Mouse (Mus musculus) hindbrain, postnatal 0 days (tissue): ENCODE results near the gene Ptgs2. TPM values are rescaled to one million over a fixed set of nuclear protein-coding genes. Genes with fewer than 3 reads are reported as not detected.

ENCODE experiments used
- ATAC-seq: fragments of 200-750 bp; cut with Nextera tagmentation; 2 replicates; pipeline ENCODE4 v1.8.0; 2017; ENCODE audit warnings: mild to moderate bottlenecking, moderate TSS enrichment, moderate library complexity
- DNase-seq: peaks from one replicate; pipeline ENCODE4 v3.0.0-alpha.2; 2015; ENCODE audit warnings: low spot score
- H3K27ac ChIP-seq: fragments of 300-500 bp; sonication (generic); 2 replicates; pipeline ENCODE4 v1.5.1; 2014; ENCODE audit warnings: mild to moderate bottlenecking
- H3K27me3 ChIP-seq: fragments of 300-500 bp; sonication (generic); 2 replicates; pipeline ENCODE4 v1.6.1; 2014; ENCODE audit warnings: low read length, mixed read lengths; ENCODE audit not compliant: insufficient read depth
- H3K36me3 ChIP-seq: fragments of 300-500 bp; sonication (generic); 2 replicates; pipeline ENCODE4 v1.6.1; 2014; ENCODE audit warnings: low read length, mixed read lengths; ENCODE audit not compliant: insufficient read depth
- H3K4me1 ChIP-seq: fragments of 300-500 bp; sonication (generic); 2 replicates; pipeline ENCODE4 v1.6.1; 2014; ENCODE audit warnings: antibody characterized with exemption, low read length, mixed read lengths; ENCODE audit not compliant: insufficient read depth
- H3K4me2 ChIP-seq: fragments of 300-500 bp; sonication (generic); 2 replicates; pipeline ENCODE4 v1.6.1; 2014; ENCODE audit warnings: low read depth, mild to moderate bottlenecking, low read length, moderate library complexity, mixed read lengths
- H3K4me3 ChIP-seq: fragments of 300-500 bp; sonication (generic); 2 replicates; pipeline ENCODE4 v1.5.1; 2014; ENCODE audit warnings: low read length
- H3K9ac ChIP-seq: fragments of 300-500 bp; sonication (generic); replicated peaks from 2 replicates; pipeline ENCODE4 v1.6.1; 2014; ENCODE audit warnings: mild to moderate bottlenecking, low read length, moderate library complexity, mixed read lengths
- H3K9me3 ChIP-seq: fragments of 300-500 bp; sonication (generic); 2 replicates; pipeline ENCODE4 v1.6.1; 2016; ENCODE audit warnings: low read length, mixed read lengths
- CTCF ChIP-seq: IDR thresholded peaks from 2 replicates; pipeline ENCODE4 v1.5.1; 2016; ENCODE audit warnings: antibody characterized with exemption, control low read depth, low read depth
- WGBS: fragments of 180-500 bp; shearing (Covaris S2); extraction: QIAGEN DNeasy Blood & Tissue Kit; methylation state at CpG from one replicate; pipeline ENCODE4 v1.1.7; 2014; 5-methylcytosine and 5-hydroxymethylcytosine counted together
- microRNA-seq, 2 experiments: library from miRNA; unstranded; fragments of <30 nt; microRNA quantifications; one replicate each; pipeline ENCODE4; 2016
- polyA plus RNA-seq: library from polyadenylated mRNA; unstranded; fragments of >200 nt; fragmentation: Nextera tagmentation; extraction: Ambion mirVana; gene quantifications from 2 replicates; pipeline ENCODE4 v1.2.1, GENCODE M21; 2015
- total RNA-seq: library from RNA; depleted of rRNA; stranded (reverse); fragments of >200 nt; gene quantifications from 2 replicates; pipeline ENCODE4 v1.2.3, GENCODE M21; 2014; rRNA removed

The Ptgs2 gene
- total and polyA plus RNA-seq, 2 experiments from 2014 or later = 0.08 to 0.37 TPM

- TF ChIP-seq CTCF = no peak
- Histone ChIP-seq H3K9ac (no peak overlapping the region), H3K27ac (no peak overlapping the region), H3K27me3 (no peaks in the 10 kb centered on the region), H3K9me3 (no peaks in the 10 kb centered on the region), H3K4me1 (no peaks in the 10 kb centered on the region), H3K4me3 (no peak overlapping the region), H3K36me3 (no peaks in the 10 kb centered on the region), H3K4me2 (no peak overlapping the region)
- WGBS = 81% methylated on average over 1 of the region's 1 CpGs
- ATAC-seq (no peak), DNase-seq (no peak)
These were observed 43.7 kb downstream of the Ptgs2 start for GRCm38 (mm10) chr1:150143578-150143977.

- no peaks in the 10 kb centered on the region for H3K36me3 ChIP-seq
- no peak for ATAC-seq
- no peaks in the 10 kb centered on the region for H3K9me3 ChIP-seq
- H3K27ac ChIP-seq = no peak overlapping the region
- no peak for TF ChIP-seq CTCF
- H3K27me3 ChIP-seq = no peaks in the 10 kb centered on the region
- H3K9ac ChIP-seq = no peak overlapping the region
- no peaks in the 10 kb centered on the region for H3K4me1 ChIP-seq
- no peak for DNase-seq
- H3K4me2 ChIP-seq = no peak overlapping the region
- 89% methylated on average over 8 of the region's 8 CpGs for WGBS
- no peak overlapping the region for H3K4me3 ChIP-seq
These were observed 45.2 kb downstream of the Ptgs2 start for GRCm38 (mm10) chr1:150145049-150145448.

- no peak for TF ChIP-seq CTCF
- H3K9me3 ChIP-seq = no peaks in the 10 kb centered on the region
- H3K9ac ChIP-seq = no peak overlapping the region
- no peak overlapping the region for H3K4me2 ChIP-seq
- ATAC-seq = no peak
- no peak overlapping the region for H3K4me3 ChIP-seq
- DNase-seq = no peak
- H3K27me3 ChIP-seq = no peaks in the 10 kb centered on the region
- H3K36me3 ChIP-seq = no peaks in the 10 kb centered on the region
- 82% methylated on average over 4 of the region's 4 CpGs for WGBS
- no peak overlapping the region for H3K27ac ChIP-seq
- no peaks in the 10 kb centered on the region for H3K4me1 ChIP-seq
These were observed 47.4 kb downstream of the Ptgs2 start for GRCm38 (mm10) chr1:150147272-150147671.

GRCm38 (mm10) chr1:150151411-150151810, 51.6 kb downstream of the Ptgs2 start:
- Histone ChIP-seq H3K9me3 (no peaks in the 10 kb centered on the region), H3K4me2 (no peak overlapping the region), H3K36me3 (no peaks in the 10 kb centered on the region), H3K27me3 (no peaks in the 10 kb centered on the region), H3K27ac (no peak overlapping the region), H3K4me1 (no peaks in the 10 kb centered on the region), H3K9ac (no peak overlapping the region), H3K4me3 (no peak overlapping the region)
- ATAC-seq (no peak), DNase-seq (no peak)
- TF ChIP-seq CTCF = no peak
- WGBS = 73% methylated on average over 3 of the region's 3 CpGs

Small RNA genes lying within 50 kb of the gene (microRNA-seq; reads per million reads assigned to microRNA genes)
- 0 reads per million in 2 experiments for gene Gm44329

Other genes with a start within 250 kb of the Ptgs2 start
- gene Pla2g4a, start 138.7 kb upstream of the Ptgs2 start, total RNA-seq = 0.78 and 1.2 TPM in 2 replicates
- 1.8 and 2.0 TPM in 2 replicates for gene Pla2g4a, start 138.7 kb upstream of the Ptgs2 start, polyA plus RNA-seq
- not detected in 2 replicates for gene Pdc, start 219.4 kb downstream of the Ptgs2 start, total RNA-seq
- gene Pdc, start 219.4 kb downstream of the Ptgs2 start, polyA plus RNA-seq = not detected in 2 replicates